Mouse (Mus musculus): ENCODE results near the gene Gm15085.
"Not testable (repeated sequence)": the region's sequence is repeated elsewhere in the genome, so short reads cannot be mapped to it uniquely, and the experiment has no call there.

Gm15085 gene

DNA sequence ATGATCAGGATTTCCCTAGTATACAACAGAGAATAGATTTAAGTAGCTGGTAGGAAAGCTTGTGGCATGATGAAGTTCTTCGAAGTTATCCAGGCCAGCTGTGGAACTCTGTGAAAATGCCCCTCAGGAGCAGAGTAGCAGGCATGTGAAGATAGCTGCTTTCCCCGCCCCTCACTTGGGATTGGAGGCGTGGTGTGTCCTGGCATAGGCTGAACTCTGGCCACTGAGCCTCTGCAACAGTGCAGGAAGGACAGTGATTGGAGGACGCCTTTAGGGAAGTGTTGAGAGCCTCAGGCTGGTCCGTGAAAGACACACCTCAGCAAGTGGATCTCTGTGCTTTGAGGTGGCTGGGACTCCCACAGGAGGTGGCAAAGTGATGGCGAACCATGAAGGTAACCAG, at the start of gene Gm15085:
Gene Gm15085, plus strand, starts transcription at position 301 of the 400 bp plus-strand sequence.
- DNase-seq (ENCODE audit: low spot score): not testable (repeated sequence)

Data from adipocyte (in vitro differentiated cells).